Mouse (Mus musculus): ENCODE measurements around the gene Atad5. TPM values are rescaled to one million over a fixed set of nuclear protein-coding genes. Genes with fewer than 3 reads are reported as not detected.

Atad5 gene
- polyA plus RNA-seq, 1 experiment from 2014 or later = 8.2 TPM

DNA sequence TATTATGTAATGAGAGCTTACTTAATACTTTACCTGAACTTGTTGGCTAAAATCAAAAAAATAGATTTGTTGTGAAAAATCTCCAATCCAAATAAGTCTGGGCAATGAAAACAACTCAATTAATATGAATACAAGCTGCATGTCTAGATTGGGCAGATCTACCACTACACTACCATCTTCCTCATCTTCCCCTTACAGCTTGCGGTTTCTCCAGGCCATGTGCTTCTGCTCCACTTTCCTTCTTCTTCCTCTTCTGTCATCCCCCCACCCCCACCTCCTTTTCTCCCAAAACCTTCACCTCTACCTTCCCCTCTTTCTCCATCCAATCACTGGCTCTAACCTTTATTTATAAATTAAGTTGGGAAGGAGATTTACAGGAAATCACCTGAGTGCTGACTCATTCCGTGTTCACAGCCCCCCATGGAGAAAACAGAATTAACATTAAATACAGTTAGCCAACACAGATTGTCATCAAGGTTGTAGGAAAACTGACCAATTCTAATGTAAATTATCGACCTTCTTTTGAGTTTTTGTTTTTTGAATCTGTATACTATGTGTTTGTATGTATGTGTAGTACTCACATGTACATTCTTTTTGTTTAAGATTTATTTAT, 9.3 kb downstream of the Atad5 start:
- 95% methylated on average over 3 of the region's 3 CpGs for WGBS
- Histone ChIP-seq H3K9me3 (ENCODE audit: control insufficient read depth, low read length) (no peaks in the 10 kb centered on the region), H3K9ac (replicated peaks; ENCODE audit: low read depth, low read length) (no peak overlapping the region), H3K27me3 (replicated peaks; ENCODE audit: control insufficient read depth, insufficient read depth, low read length) (no peaks in the 10 kb centered on the region), H3K36me3 (ENCODE audit: control insufficient read depth, insufficient read depth) (peaks cover 13% of the 10 kb centered on the region), H3K4me3 (replicated peaks; ENCODE audit: low read length) (no peak overlapping the region), H3K27ac (ENCODE audit: low read length) (no peak overlapping the region), H3K4me1 (replicated peaks; ENCODE audit: control insufficient read depth, insufficient read depth, low read length) (no peaks in the 10 kb centered on the region), H3K4me2 (ENCODE audit: low read length) (no peak overlapping the region)
- no peak for ATAC-seq

DNA sequence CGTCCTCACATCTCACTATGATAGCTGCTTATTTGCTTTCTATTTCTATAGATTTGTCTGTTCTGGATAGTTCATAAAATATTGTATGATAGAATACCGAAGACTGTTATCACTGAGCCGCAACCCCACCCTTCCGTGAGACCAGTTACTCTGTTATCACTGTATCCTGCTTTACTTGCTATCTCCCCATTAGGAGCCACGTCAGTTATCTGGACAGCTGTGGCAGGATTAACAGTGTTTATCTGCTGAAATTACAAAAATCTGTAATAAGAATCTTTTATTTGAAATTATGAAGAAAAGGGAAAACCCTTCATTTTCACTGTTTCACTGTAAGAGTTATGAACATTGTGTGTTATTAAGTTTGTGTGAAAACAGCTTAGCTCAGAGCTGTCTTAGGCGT, 12.1 kb downstream of the Atad5 start:
- no peak overlapping the region for H3K27ac ChIP-seq (ENCODE audit: low read length)
- no peak for ATAC-seq
- no peaks in the 10 kb centered on the region for H3K4me1 ChIP-seq (replicated peaks; ENCODE audit: control insufficient read depth, insufficient read depth, low read length)
- no peak overlapping the region for H3K9ac ChIP-seq (replicated peaks; ENCODE audit: low read depth, low read length)
- no peaks in the 10 kb centered on the region for H3K9me3 ChIP-seq (ENCODE audit: control insufficient read depth, low read length)
- peaks cover 7% of the 10 kb centered on the region for H3K36me3 ChIP-seq (ENCODE audit: control insufficient read depth, insufficient read depth)
- 94% methylated on average over 6 of the region's 6 CpGs for WGBS
- no peak overlapping the region for H3K4me3 ChIP-seq (replicated peaks; ENCODE audit: low read length)
- H3K4me2 ChIP-seq (ENCODE audit: low read length) = no peak overlapping the region
- H3K27me3 ChIP-seq (replicated peaks; ENCODE audit: control insufficient read depth, insufficient read depth, low read length) = no peaks in the 10 kb centered on the region

DNA sequence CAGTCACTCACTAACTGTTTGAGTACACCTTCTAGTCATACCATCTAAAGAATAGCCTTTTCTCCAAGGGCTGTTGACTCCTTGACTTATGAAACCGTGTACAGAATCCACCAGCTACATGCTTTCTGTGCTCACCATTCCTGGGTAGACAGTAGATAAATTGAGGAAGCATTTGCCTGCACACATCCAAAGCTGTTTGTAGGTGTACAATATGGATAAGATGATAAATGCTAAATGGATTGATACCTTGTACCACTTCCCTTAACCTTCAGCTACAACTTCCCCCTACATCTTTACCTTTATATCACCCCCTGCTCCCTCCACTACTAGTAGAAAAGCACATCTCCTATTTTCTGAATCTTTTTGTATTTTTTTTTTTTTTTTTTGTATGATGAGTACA, 15.2 kb downstream of the Atad5 start:
- Histone ChIP-seq H3K27me3 (replicated peaks; ENCODE audit: control insufficient read depth, insufficient read depth, low read length) (no peaks in the 10 kb centered on the region), H3K4me2 (ENCODE audit: low read length) (no peak overlapping the region), H3K4me1 (replicated peaks; ENCODE audit: control insufficient read depth, insufficient read depth, low read length) (no peaks in the 10 kb centered on the region), H3K9me3 (ENCODE audit: control insufficient read depth, low read length) (no peaks in the 10 kb centered on the region), H3K4me3 (replicated peaks; ENCODE audit: low read length) (no peak overlapping the region), H3K9ac (replicated peaks; ENCODE audit: low read depth, low read length) (no peak overlapping the region), H3K36me3 (ENCODE audit: control insufficient read depth, insufficient read depth) (peaks cover 9% of the 10 kb centered on the region), H3K27ac (ENCODE audit: low read length) (no peak overlapping the region)
- no peak for ATAC-seq
- WGBS = 92% methylated on average over 1 of the region's 1 CpGs

DNA sequence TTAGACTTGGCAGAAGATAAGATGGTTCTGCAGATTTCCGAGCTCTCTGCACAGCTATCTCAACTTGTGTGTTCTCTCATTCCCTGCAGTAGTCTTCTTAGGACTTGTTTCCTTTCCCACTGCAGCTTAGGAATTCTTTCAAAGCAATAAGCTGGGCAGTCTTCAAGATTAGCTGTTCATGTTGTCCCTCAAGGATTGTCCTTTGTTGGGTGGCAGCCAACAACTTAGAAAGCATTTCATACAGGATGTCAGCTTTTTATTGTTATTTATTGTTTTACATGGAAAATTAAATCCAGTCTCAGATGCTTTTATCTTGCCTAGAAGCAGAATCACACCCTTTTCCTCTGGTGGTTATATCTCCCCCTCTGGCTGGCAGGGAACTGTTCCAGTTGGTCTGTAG, 27.2 kb downstream of the Atad5 start:
- H3K9me3 ChIP-seq (ENCODE audit: control insufficient read depth, low read length) = no peaks in the 10 kb centered on the region
- no peak for ATAC-seq
- no peaks in the 10 kb centered on the region for H3K4me1 ChIP-seq (replicated peaks; ENCODE audit: control insufficient read depth, insufficient read depth, low read length)
- peaks cover 10% of the 10 kb centered on the region for H3K36me3 ChIP-seq (ENCODE audit: control insufficient read depth, insufficient read depth)
- 82% methylated on average over 1 of the region's 1 CpGs for WGBS
- no peaks in the 10 kb centered on the region for H3K27me3 ChIP-seq (replicated peaks; ENCODE audit: control insufficient read depth, insufficient read depth, low read length)
- no peak overlapping the region for H3K9ac ChIP-seq (replicated peaks; ENCODE audit: low read depth, low read length)
- no peak overlapping the region for H3K4me2 ChIP-seq (ENCODE audit: low read length)
- no peak overlapping the region for H3K4me3 ChIP-seq (replicated peaks; ENCODE audit: low read length)
- no peak overlapping the region for H3K27ac ChIP-seq (ENCODE audit: low read length)

DNA sequence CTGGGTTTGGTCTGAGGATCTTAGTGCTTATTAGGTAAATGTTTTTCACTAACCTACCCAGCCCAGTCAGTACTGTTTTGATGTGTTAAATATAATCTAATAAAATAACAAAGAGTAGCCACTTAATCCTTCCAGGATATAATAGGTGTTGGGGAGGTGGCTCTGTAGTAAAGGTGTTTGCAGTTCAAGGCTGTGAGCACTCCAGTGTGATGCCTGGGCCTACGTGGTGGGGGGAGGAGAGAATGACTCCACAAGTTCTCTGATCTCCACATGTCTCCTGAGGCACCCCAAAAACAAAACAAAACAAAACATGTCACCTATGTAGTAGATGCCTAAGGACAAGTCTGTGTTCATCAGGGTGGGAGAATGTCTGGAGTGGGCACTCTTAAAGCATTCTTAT, 42.9 kb downstream of the Atad5 start:
- no peak overlapping the region for H3K4me2 ChIP-seq (ENCODE audit: low read length)
- no peak for ATAC-seq
- H3K27me3 ChIP-seq (replicated peaks; ENCODE audit: control insufficient read depth, insufficient read depth, low read length) = no peaks in the 10 kb centered on the region
- no peak overlapping the region for H3K27ac ChIP-seq (ENCODE audit: low read length)
- WGBS = 93% methylated on average over 1 of the region's 1 CpGs
- H3K36me3 ChIP-seq (ENCODE audit: control insufficient read depth, insufficient read depth) = peaks cover 6% of the 10 kb centered on the region; the same call in 1 of the 2 replicates
- H3K9me3 ChIP-seq (ENCODE audit: control insufficient read depth, low read length) = no peaks in the 10 kb centered on the region
- no peak overlapping the region for H3K4me3 ChIP-seq (replicated peaks; ENCODE audit: low read length)
- no peaks in the 10 kb centered on the region for H3K4me1 ChIP-seq (replicated peaks; ENCODE audit: control insufficient read depth, insufficient read depth, low read length)
- no peak overlapping the region for H3K9ac ChIP-seq (replicated peaks; ENCODE audit: low read depth, low read length)

DNA sequence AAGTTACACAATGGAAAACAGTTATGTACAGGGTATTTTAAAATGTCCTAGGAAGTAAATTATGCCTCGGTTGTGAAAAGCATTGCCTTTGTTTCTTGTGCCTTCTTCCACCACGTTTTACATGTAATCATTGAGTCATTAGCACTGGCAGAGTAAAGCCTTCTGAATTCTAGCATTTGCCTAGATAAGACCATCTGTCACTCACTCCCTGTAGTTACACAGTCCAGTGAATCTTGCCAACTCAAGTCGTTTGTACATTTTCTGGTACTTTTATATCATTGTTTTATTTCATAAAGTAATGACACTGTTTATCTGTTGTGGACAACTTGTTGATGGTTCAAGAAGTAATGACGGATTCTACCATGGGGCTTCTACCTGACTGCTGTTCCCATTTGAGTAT, 45.5 kb downstream of the Atad5 start:
- H3K4me2 ChIP-seq (ENCODE audit: low read length) = no peak overlapping the region
- H3K9ac ChIP-seq (replicated peaks; ENCODE audit: low read depth, low read length) = no peak overlapping the region
- H3K27ac ChIP-seq (ENCODE audit: low read length) = peak overlapping the region; percentile 8; the same call in 1 of the 2 replicates
- 55% methylated on average over 4 of the region's 4 CpGs for WGBS
- H3K36me3 ChIP-seq (ENCODE audit: control insufficient read depth, insufficient read depth) = peaks cover 3% of the 10 kb centered on the region; the same call in 1 of the 2 replicates
- H3K4me3 ChIP-seq (replicated peaks; ENCODE audit: low read length) = no peak overlapping the region
- H3K4me1 ChIP-seq (replicated peaks; ENCODE audit: control insufficient read depth, insufficient read depth, low read length) = no peaks in the 10 kb centered on the region
- H3K9me3 ChIP-seq (ENCODE audit: control insufficient read depth, low read length) = no peaks in the 10 kb centered on the region
- ATAC-seq = no peak
- no peaks in the 10 kb centered on the region for H3K27me3 ChIP-seq (replicated peaks; ENCODE audit: control insufficient read depth, insufficient read depth, low read length)

DNA sequence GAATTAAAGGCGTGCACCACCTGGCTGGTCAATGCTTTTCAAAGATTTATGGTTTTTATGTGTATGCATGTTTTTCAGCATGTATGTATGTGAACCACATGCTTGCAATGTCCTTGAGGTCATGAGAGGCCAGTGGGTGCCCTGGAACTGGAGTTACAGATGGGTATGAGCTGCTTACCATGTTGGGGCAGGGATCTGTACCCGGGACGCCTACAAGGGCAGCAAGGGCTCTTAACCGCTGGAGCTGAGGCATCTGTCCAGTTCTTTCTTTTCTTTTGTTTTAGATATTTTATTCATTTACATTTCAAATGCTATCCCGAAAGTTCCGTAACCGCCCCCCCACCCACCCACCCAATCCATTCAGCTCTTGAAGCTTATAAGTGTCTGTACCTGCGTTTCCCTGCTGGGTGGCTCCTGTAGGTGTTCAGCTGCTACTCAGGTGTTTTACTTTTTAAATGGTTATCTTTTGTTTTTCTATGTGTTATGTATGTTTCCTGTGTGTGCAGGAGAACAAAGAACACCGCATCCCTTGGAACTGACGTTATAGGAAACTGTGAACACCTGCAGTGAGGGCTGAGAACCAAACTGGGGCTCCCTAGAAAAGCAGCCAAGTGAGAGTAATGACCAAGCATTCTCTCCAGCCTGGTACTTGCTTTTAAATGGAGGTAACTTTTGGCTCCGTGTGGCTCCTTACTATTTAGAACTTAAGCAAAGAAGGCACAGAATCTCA, 46.9 kb downstream of the Atad5 start:
- WGBS = 82% methylated on average over 11 of the region's 11 CpGs
- H3K27me3 ChIP-seq (replicated peaks; ENCODE audit: control insufficient read depth, insufficient read depth, low read length) = no peaks in the 10 kb centered on the region
- no peak overlapping the region for H3K27ac ChIP-seq (ENCODE audit: low read length)
- H3K9ac ChIP-seq (replicated peaks; ENCODE audit: low read depth, low read length) = no peak overlapping the region
- ATAC-seq = no peak
- no peak overlapping the region for H3K4me2 ChIP-seq (ENCODE audit: low read length)
- no peak overlapping the region for H3K4me3 ChIP-seq (replicated peaks; ENCODE audit: low read length)
- peaks cover 3% of the 10 kb centered on the region; the same call in 1 of the 2 replicates for H3K4me1 ChIP-seq (replicated peaks; ENCODE audit: control insufficient read depth, insufficient read depth, low read length)
- H3K9me3 ChIP-seq (ENCODE audit: control insufficient read depth, low read length) = no peaks in the 10 kb centered on the region
- peaks cover 3% of the 10 kb centered on the region; the same call in 1 of the 2 replicates for H3K36me3 ChIP-seq (ENCODE audit: control insufficient read depth, insufficient read depth)

DNA sequence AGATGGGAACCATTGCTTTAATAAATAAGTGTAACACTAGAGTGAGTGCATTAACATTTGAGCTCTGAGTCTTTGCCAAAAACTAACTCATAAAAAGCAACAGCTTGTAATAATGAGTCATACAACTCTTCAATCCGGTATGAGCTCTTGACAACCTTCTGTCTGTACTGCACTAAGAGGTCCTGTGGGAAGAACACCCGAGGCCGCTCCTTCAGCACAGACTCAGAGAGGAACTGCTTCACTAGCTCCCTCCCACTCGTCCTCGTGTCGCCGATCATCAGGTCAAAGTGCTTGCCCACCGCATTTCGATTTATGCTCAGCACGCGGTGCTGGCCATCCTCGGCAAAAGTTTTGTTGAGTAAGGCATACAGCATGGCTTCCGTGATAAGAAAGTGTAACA, 47.6 kb downstream of the Atad5 start:
- no peak for ATAC-seq
- Histone ChIP-seq H3K4me2 (ENCODE audit: low read length) (no peak overlapping the region), H3K4me1 (replicated peaks; ENCODE audit: control insufficient read depth, insufficient read depth, low read length) (peaks cover 6% of the 10 kb centered on the region; the same call in 1 of the 2 replicates), H3K27me3 (replicated peaks; ENCODE audit: control insufficient read depth, insufficient read depth, low read length) (no peaks in the 10 kb centered on the region), H3K9ac (replicated peaks; ENCODE audit: low read depth, low read length) (no peak overlapping the region), H3K4me3 (replicated peaks; ENCODE audit: low read length) (no peak overlapping the region), H3K9me3 (ENCODE audit: control insufficient read depth, low read length) (no peaks in the 10 kb centered on the region), H3K27ac (ENCODE audit: low read length) (no peak overlapping the region), H3K36me3 (ENCODE audit: control insufficient read depth, insufficient read depth) (peaks cover 3% of the 10 kb centered on the region; the same call in 1 of the 2 replicates)
- 88% methylated on average over 13 of the region's 13 CpGs for WGBS

DNA sequence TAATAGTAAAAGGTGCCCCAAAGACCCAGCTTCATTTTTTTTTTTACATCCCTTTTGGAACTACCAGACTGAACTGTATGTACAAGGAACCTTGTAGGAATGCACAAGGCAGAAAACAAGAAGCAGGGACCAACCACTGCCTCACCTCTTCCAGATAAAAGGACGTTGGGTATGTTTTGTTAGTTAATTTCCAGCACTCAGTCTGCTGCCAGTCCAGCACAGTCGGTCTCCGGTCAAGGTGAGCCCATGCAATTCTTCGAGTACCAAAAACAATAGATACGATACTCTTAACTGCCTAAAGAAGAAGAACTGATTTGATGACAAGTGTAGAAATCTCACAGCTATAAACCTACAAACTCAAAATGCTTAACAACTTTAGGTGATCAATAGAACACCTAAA, 48.6 kb downstream of the Atad5 start:
- H3K36me3 ChIP-seq (ENCODE audit: control insufficient read depth, insufficient read depth) = no peaks in the 10 kb centered on the region
- peaks cover 9% of the 10 kb centered on the region; the same call in 1 of the 2 replicates for H3K4me1 ChIP-seq (replicated peaks; ENCODE audit: control insufficient read depth, insufficient read depth, low read length)
- no peak overlapping the region for H3K27ac ChIP-seq (ENCODE audit: low read length)
- H3K27me3 ChIP-seq (replicated peaks; ENCODE audit: control insufficient read depth, insufficient read depth, low read length) = no peaks in the 10 kb centered on the region
- no peak overlapping the region for H3K4me3 ChIP-seq (replicated peaks; ENCODE audit: low read length)
- no peak for ATAC-seq
- 90% methylated on average over 5 of the region's 5 CpGs for WGBS
- no peaks in the 10 kb centered on the region for H3K9me3 ChIP-seq (ENCODE audit: control insufficient read depth, low read length)
- H3K9ac ChIP-seq (replicated peaks; ENCODE audit: low read depth, low read length) = no peak overlapping the region
- H3K4me2 ChIP-seq (ENCODE audit: low read length) = no peak overlapping the region
